Mouse (Mus musculus): ENCODE results near the gene Slamf8.

The Slamf8 gene

DNA sequence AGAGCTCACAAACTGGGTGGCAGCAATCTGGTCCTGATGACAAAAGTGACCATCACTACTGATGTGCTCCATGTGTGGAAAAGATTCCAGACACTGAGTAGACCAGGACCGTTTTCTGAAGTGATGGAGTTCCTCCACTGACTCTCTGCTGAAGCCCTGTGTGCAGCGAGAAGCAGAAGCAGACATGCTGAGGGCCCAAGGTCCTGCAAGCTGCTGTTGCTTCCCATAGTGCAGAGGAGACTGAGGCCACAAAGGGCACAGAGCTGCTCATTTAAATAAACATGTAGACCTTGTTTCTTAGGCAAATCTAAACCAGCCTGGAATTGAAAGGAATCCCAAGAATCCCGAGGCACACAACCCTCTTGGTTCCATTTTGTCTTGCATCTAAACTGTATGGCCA, 3.0 kb upstream of the Slamf8 start:
- DNase-seq (ENCODE audit: low spot score) = no peak

DNA sequence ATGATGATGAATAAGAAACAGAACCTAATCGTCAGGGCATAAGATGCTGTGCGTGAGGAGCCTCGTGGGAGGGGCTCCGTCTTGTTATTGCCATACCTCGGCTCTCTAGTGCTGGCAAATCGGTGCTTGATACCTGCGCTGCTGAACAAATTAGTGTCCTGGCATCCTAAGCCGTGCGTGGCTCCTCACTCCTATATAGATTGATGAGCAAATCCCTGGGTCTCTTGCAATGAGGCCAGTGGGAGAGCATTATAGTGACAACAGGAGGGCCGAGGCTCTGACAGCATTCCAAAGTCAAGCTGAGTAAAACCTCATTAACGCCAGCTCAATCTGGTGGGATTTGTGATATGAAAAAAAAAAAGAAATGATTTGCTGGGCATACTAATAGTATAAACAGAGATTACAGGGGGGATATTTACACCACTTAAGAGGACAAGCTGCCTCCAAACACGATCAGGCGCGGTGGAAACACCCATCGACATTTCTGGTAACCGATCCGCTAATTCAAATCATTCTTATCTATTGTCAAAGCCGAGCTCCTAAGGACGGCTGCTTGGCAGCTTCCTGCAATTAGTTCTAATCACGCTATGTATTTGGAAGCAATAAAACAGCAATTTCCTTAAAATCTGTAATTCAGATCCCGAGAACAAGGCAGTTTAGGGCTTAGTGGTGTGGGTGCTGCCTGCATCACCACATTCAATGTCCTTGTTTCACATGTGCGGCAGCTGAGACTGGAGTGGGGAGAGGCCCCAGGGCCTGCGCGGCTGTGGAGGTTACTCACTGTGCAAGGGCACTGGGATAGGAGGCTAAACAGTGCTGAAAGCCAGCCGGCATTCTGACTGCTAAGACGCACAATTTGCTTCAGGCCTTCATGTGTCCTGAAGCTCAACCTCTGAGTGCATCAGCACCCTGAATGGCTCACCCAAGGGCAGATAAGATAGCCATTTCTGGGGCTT, 4.5 kb downstream of the Slamf8 start:
- DNase-seq (ENCODE audit: low spot score) = no peak

GRCm38 (mm10) chr1:172585026-172585425, 5.3 kb downstream of the Slamf8 start:
- DNase-seq (ENCODE audit: low spot score) = no peak

GRCm38 (mm10) chr1:172584271-172584670, 6.1 kb downstream of the Slamf8 start:
- no peak for DNase-seq (ENCODE audit: low spot score)

GRCm38 (mm10) chr1:172582436-172582835, 7.9 kb downstream of the Slamf8 start:
- no peak for DNase-seq (ENCODE audit: low spot score)

- no peak for DNase-seq (ENCODE audit: low spot score)
Measured at GRCm38 (mm10) chr1:172580116-172580515, 10.3 kb downstream of the Slamf8 start.

DNA sequence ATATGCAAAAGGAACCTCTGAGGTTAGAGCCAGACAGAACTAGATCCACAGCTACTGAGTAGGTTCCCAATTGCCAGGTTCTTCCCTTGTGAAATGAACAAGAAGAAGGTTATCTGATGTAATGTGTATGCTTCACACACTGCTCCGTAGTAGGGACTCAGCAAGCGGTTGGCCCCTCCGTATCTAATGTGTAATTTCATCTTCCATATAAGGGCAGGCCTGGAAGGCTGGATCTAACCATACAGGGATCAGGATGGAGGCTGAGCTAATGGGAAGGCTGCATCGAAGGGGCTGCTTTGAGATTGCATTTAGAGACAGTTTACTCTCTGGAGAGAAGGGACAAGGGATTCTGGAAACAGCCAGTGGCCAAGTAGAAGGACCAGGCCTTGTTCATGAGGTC, 22.6 kb downstream of the Slamf8 start:
- DNase-seq (ENCODE audit: low spot score) = no peak

- DNase-seq (ENCODE audit: low spot score) = no peak
Measured at GRCm38 (mm10) chr1:172566131-172566530, 24.2 kb downstream of the Slamf8 start.

GRCm38 (mm10) chr1:172563465-172563828, 26.9 kb downstream of the Slamf8 start:
- no peak for DNase-seq (ENCODE audit: low spot score)

DNA sequence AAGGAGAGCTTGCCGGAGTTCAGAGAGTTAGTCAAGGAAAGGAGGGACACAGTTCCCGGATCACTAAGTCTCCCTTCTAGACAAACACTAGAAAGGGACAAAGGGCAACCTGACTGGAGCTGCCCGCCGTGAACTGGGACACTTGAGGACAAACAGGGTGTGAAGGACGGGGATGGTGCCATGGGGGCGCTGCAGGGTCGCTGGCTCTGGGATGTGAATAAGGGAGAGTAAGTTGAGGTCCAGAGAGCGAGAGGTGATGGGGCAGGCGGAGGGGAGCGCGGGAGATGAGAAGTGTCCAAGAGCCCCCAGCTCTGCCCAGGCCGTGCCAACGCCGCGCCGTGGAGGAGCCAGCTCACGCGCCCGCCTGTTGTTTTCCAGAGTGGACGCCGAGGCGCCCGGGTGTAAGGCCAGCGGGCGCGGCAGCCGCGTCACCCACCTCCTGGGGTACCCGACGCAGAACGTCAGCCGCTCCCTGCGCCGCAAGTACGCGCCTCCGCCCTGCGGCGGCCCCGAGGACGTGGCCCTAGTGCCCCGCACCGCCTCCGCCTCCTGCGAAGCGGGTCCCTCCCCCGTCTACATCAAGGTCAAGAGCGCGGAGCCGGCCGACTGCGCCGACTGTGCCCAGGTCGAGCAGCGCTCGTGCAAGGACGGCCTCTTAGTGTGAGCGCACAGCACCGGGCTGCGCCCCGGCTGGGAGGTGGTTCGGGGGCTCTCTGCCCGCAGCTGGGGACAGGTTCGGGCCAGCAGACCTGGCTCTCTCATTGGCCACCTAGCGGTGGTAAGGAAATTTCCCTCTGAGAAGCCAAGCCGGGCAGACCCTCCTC, 27.5 kb downstream of the Slamf8 start:
- no peak for DNase-seq (ENCODE audit: low spot score)

GRCm38 (mm10) chr1:172555638-172556037, 34.7 kb downstream of the Slamf8 start, which contains the start of gene Vsig8:
TSS of gene Vsig8 (plus strand) at chr1:172555938.
- DNase-seq (ENCODE audit: low spot score) = no peak

DNA sequence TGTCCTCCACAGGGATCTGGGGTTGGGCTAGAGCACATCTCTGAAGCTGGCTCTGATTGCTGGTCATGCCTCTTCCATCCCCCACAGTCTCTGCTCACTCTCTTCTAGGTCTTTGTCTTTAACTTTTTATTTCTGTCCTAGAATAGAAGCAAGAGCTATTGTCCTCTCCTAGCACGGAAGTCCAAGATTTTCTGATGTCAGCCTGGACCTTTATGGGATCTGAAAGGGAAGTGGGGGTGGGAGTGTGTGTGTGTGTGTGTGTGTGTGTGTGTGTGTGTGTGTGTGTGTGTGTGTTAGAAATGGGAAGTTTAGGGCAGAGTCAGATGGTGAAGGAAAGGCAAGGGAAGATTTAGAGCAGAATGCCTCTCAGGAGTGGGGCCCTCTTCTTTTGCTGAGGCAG, 37.7 kb downstream of the Slamf8 start:
- DNase-seq (ENCODE audit: low spot score) = no peak

DNA sequence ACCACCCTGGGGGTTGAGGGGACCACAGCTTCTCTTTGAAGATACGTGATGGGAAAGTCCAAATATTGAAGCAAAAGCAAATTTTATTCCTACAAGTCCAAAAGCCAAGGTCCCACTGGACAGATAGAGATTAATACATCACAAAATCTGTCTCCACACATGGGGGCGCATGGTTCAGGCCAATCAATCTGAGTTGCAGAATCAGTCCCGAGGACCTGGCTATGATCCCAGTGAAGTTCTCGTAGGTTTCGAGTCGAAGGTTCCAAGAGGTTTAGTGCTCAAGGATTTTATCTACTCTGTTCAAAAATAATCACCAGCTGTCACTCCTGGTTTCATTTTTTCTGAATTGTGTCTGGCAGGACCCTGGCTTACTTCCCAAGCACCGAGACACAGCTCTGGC, 39.4 kb downstream of the Slamf8 start:
- no peak for DNase-seq (ENCODE audit: low spot score)

DNA sequence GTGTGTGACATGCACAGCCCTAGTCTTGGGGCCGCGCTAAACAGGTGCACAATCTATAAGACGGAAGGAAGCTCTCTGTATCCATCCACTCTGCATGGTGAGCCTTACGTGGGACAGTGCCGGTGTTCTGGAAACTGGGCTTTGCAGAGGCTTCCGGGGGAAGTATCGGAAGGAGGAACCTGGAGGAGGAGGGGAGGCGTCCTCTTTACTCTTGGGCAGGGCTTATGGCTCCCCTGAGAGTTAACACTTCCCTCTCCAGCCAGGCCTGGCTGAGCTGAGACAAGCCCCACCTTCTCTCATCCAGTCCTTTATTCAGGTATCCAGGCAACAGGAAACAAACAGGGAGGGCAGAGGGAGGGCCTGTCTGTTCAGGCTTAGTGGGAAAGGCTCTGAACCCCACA, 39.8 kb downstream of the Slamf8 start:
- no peak for DNase-seq (ENCODE audit: low spot score)

DNA sequence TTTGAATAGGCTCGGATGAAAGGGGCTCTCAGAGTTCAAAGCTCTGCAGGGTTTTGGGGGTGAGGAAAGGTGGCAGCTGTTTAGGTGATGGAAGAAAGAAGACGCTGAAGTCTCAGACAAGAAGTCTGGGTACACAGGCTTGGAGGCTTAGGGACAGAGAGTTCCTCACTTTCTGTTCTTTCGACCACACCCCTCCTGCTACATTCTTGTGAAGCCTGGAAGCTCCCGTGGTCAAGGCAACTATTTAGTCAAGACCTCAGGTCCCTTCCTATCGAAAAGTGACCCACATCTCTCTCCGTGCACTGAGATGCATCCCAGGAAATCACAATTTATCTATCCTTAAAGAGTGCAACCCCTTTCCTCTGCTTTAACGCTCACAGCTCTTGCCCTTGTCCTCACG, 40.7 kb downstream of the Slamf8 start:
- no peak for DNase-seq (ENCODE audit: low spot score)

DNA sequence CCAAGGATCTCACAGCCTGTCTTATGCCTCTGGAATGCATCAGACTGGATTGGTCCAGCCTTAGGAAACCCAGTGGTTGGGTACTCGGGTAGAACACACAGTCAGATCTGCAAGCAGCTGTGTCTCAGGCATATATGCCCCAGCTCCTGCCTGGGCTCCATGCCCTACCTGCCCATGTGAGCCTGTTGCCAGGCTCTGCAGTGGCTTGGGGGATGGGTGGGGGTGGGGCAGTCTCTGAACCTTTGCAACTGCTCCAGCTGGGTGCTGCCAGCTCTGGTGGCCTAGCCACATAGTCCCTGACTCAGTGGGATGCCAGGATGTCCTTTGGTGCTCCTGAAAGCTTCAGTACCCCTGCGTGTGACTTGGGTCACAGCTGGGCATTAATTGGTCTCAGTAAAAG, 41.1 kb downstream of the Slamf8 start:
- DNase-seq (ENCODE audit: low spot score) = no peak

DNA sequence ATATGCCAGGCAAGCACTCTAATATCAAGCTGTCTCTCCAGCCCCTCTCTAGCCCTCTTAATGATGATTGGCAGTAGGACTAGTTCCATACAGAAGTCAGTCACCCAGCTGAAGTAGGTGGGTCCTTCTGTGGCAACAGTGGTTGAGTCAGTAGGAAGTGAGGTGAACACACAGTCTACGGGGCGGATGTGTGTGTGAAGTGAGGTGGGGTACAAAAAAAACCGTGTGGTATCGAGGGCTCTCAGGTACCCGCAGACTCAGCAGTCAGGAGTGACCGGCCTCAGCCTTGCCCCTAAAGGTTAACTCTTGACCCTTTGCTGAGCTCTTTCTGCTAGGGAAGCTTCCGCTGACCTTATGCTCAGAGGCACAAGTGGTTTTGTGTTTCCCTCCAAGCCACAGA, 41.9 kb downstream of the Slamf8 start:
- DNase-seq (ENCODE audit: low spot score) = no peak

DNA sequence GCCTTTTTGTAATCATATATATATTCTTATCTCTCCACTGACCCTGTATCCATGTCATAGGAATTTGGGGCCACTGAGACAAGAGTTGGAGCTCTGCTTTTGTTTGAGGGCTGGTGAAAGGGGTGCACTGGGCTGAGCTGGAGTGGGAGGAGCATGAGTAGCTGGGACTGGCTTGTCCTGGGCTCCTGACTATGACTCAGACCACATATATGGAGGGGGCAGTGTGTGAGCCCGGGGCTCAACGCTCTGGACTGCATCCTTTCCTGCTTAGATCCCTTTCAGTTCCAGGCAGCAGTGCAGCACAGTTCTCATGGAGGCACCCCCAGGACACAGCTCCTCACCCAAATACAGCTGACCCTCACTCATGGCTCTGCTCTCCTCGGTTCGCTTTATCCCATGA, 44.3 kb downstream of the Slamf8 start:
- DNase-seq (ENCODE audit: low spot score) = no peak

DNA sequence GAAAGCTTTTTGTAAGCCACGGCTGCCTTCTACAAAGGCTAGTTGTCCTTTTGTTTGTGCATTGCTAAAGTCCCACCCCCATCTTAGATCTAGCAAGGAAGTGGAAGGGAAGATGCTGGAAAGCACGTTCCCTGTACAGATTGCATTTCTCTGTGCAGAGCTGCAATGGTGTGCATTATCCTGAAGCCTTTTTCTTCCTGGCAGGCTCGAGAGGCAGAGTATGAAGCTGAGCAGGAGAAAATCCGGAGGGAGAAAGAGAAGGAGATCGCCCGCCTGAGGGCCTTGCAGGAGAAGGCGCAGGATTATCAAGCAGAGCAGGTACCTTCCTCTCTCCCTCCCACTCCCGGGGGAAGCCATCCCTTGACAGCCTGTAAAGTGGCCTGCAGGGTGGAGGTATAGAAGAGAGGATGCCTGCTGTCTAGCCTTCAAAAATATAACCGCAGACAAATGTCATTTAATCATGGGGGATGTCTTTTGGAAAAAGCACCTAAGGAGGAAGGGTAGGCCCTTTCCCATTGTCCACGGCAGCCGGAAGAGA, 50.0 kb downstream of the Slamf8 start:
- no peak for DNase-seq (ENCODE audit: low spot score)

DNA sequence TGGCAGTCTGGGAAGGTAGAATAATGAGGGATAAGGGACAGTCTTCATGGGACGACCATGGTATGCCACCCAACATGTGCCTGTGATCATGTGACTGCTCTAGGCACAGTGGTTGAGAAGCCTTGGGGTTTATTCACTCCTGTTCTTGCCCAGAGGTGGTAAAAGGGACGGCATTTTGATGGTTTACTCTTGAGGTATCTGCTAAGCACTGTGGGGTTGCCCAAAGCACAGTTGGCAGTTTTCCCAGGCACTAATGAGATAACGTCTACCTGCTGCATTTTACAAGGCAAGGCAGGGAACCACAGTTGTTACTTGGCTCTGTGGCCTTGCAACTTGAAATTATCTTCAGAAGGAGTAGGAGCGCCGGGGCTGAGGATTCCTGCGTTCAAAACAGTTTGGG, 50.5 kb downstream of the Slamf8 start:
- no peak for DNase-seq (ENCODE audit: low spot score)

DNA sequence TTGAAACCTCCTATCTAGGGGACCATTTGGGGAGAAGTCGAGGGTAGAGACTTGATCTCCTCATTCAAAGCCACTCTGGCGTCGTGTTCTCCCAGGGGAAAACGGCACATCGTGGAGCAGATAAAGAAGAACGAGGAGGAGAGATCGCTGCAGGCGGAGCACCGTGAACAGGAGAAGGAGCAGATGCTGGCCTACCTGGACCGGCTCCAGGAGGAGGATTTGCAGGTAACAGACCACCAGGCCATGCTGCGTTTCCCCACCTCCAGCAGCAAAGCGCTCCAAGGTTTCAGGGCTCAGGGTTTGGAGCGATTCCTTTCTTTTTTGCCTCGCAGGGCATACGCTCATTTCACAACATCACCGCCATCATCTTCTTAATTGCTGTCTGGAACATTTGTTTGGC, 55.3 kb downstream of the Slamf8 start:
- no peak for DNase-seq (ENCODE audit: low spot score)

GRCm38 (mm10) chr1:172532551-172532950, 57.8 kb downstream of the Slamf8 start:
- DNase-seq (ENCODE audit: low spot score) = no peak

Measured in c-Kit-positive CD71-positive TER-119-positive erythroid progenitor cells, embryonic 14.5 days (primary cell).